Mouse (Mus musculus) midbrain, postnatal 0 days (tissue): ENCODE data around the gene Prdm16. TPM values are rescaled to one million over a fixed set of nuclear protein-coding genes. Genes with fewer than 3 reads are reported as not detected.
A peak's percentile ranks its signal among the peaks of the same experiment; 100 is the strongest.

Experiments used
- ATAC-seq: fragments of 200-750 bp; cut with Nextera tagmentation; 2 replicates; pipeline ENCODE4 v1.8.0; 2017; ENCODE audit warnings: moderate number of reproducible peaks, mild to moderate bottlenecking, moderate TSS enrichment, moderate library complexity; ENCODE audit not compliant: low FRiP score
- DNase-seq: peaks from one replicate; pipeline ENCODE4 v3.0.0-alpha.2; 2015; ENCODE audit warnings: low spot score
- H3K27ac ChIP-seq: fragments of 300-500 bp; sonication (generic); 2 replicates; pipeline ENCODE4 v1.5.1; 2014; ENCODE audit warnings: low read depth, mild to moderate bottlenecking, low read length, mixed read lengths
- H3K27me3 ChIP-seq: fragments of 300-500 bp; sonication (generic); 2 replicates; pipeline ENCODE4 v1.6.1; 2014; ENCODE audit warnings: low read length, control low read depth, mixed read lengths; ENCODE audit not compliant: insufficient read depth
- H3K36me3 ChIP-seq: fragments of 300-500 bp; sonication (generic); 2 replicates; pipeline ENCODE4 v1.6.1; 2014; ENCODE audit warnings: low read length, control low read depth, mixed read lengths; ENCODE audit not compliant: insufficient read depth
- H3K4me1 ChIP-seq: fragments of 300-500 bp; sonication (generic); 2 replicates; pipeline ENCODE4 v1.6.1; 2014; ENCODE audit warnings: mild to moderate bottlenecking, control low read depth, antibody characterized with exemption, low read length, mixed read lengths; ENCODE audit not compliant: insufficient read depth
- H3K4me2 ChIP-seq: fragments of 300-500 bp; sonication (generic); 2 replicates; pipeline ENCODE4 v1.6.1; 2014; ENCODE audit warnings: low read depth, mild to moderate bottlenecking, low read length, mixed read lengths; ENCODE audit not compliant: poor library complexity, severe bottlenecking
- H3K4me3 ChIP-seq: fragments of 300-500 bp; sonication (generic); 2 replicates; pipeline ENCODE4 v1.5.1; 2014; ENCODE audit warnings: low read depth, mild to moderate bottlenecking, low read length, moderate library complexity
- H3K9ac ChIP-seq: fragments of 300-500 bp; sonication (generic); replicated peaks from 2 replicates; pipeline ENCODE4 v1.6.1; 2014; ENCODE audit warnings: mild to moderate bottlenecking, low read length, moderate library complexity, mixed read lengths; ENCODE audit not compliant: poor library complexity, severe bottlenecking
- H3K9me3 ChIP-seq: fragments of 300-500 bp; sonication (generic); 2 replicates; pipeline ENCODE4 v1.6.1; 2016; ENCODE audit warnings: low read length, control low read depth
- CTCF ChIP-seq: IDR thresholded peaks from 2 replicates; pipeline ENCODE4 v1.5.1; 2016; ENCODE audit warnings: antibody characterized with exemption, mild to moderate bottlenecking
- WGBS: fragments of 180-500 bp; shearing (Covaris S2); extraction: QIAGEN DNeasy Blood & Tissue Kit; methylation state at CpG from one replicate; pipeline ENCODE4 v1.1.7; 2014; 5-methylcytosine and 5-hydroxymethylcytosine counted together
- polyA plus RNA-seq: library from polyadenylated mRNA; unstranded; fragments of >200 nt; fragmentation: Nextera tagmentation; extraction: Ambion mirVana; gene quantifications from 2 replicates; pipeline ENCODE4 v1.2.1, GENCODE M21; 2015
- total RNA-seq: library from RNA; depleted of rRNA; stranded (reverse); fragments of >200 nt; gene quantifications from 2 replicates; pipeline ENCODE4 v1.2.3, GENCODE M21; 2014

Prdm16 gene
- total and polyA plus RNA-seq, 2 experiments from 2014 or later = 9.3 to 10.7 TPM

DNA sequence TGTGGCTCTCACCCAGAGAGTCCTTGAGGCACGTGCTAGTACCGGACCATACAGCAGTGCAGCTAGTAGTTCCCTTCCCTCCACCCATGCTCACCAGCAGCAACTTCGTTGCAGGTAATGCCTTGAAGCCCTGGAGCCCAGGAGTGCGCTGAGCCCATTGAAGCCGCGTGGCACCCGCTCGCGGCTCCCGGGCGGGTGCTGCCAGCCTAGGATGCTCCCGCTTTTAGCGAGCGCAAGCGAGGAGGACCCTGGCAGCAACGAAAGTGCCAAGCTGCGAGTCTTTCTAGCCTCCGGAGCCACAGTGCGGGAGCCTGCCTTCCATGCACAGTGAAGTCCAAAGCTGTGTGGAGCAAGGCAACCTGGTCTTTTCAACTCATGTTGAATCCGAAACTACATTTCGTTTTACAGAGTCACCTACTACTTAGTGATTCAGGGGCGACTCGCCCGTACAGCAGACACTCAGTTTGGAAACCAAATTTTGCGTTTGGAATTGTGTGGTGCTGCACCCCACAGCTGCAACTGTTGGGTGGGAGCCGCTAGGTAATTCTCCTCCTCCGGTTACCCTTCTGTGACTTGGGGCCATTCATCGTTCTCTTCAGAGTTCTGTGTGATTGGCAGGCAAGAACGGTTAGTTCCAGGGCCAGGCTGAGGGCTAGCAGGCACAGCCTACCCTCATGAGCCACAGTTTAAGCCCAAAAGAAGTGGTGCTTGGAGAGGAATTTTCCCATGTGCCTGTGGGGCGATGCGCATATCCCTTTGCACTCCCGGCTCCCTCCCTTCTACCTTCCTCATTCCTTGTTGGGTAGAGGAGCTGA lies 4.8 kb upstream of the Prdm16 start:
- no peaks in the 10 kb centered on the region for H3K36me3 ChIP-seq
- H3K27ac ChIP-seq = no peak overlapping the region
- H3K27me3 ChIP-seq = peaks cover 59% of the 10 kb centered on the region
- H3K4me1 ChIP-seq = no peaks in the 10 kb centered on the region
- H3K9me3 ChIP-seq = 0 out of 2 replicates have a peak, but pooled peaks cover 2% of the 10 kb centered on the region
- no peak overlapping the region for H3K4me3 ChIP-seq
- WGBS = 3% methylated on average over 32 of the region's 32 CpGs
- no peak overlapping the region for H3K9ac ChIP-seq
- H3K4me2 ChIP-seq = no peak overlapping the region
- ATAC-seq = no peak
- no peak for DNase-seq
- TF ChIP-seq CTCF = no peak

DNA sequence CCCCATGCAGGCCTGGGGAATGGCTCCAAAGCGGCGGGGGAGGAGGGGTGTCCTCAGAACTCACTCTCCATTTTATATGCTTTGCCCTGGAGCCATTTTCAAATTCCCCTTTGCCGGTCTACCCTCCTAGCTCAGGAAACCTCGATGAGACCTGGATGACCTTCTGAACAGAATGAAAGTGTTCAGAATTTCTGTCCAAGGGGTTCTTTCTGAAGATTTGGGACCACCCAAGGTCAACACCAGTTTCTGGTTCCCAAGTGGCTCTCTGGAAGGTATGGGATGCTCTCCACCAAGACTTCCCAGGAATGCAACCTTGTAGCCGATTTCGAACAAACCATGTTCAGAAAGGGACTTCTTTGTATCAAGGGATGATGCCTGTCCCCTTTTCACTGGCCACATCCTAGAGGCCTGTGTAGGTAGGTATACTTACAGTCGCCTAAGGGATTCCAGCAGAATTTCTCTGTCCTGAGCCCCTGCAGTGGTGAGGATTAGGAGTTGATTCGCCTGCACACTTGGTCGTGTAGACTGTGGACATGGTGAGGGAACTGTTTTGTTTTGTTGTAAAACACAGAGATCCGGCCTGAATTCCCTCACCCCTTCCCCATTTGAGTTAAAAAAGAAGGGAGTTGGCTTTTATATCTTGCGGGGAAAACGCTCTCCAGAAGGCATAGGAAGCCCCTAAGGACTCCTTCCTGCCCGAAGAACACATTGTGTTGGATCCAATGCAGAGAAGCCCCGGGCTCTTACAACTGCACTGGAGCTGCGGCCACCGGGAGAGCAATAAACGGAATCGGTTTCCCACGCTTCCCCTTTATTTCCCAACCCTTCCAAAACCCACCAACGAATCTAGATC lies 4.0 kb upstream of the Prdm16 start:
- Histone ChIP-seq H3K4me3 (no peak overlapping the region), H3K4me2 (no peak overlapping the region), H3K9ac (no peak overlapping the region), H3K9me3 (0 out of 2 replicates have a peak, but pooled peaks cover 2% of the 10 kb centered on the region), H3K27me3 (peaks cover 67% of the 10 kb centered on the region), H3K27ac (no peak overlapping the region), H3K4me1 (no peaks in the 10 kb centered on the region), H3K36me3 (no peaks in the 10 kb centered on the region)
- DNase-seq (no peak), ATAC-seq (no peak)
- no peak for TF ChIP-seq CTCF
- WGBS = 7% methylated on average over 20 of the region's 20 CpGs

DNA sequence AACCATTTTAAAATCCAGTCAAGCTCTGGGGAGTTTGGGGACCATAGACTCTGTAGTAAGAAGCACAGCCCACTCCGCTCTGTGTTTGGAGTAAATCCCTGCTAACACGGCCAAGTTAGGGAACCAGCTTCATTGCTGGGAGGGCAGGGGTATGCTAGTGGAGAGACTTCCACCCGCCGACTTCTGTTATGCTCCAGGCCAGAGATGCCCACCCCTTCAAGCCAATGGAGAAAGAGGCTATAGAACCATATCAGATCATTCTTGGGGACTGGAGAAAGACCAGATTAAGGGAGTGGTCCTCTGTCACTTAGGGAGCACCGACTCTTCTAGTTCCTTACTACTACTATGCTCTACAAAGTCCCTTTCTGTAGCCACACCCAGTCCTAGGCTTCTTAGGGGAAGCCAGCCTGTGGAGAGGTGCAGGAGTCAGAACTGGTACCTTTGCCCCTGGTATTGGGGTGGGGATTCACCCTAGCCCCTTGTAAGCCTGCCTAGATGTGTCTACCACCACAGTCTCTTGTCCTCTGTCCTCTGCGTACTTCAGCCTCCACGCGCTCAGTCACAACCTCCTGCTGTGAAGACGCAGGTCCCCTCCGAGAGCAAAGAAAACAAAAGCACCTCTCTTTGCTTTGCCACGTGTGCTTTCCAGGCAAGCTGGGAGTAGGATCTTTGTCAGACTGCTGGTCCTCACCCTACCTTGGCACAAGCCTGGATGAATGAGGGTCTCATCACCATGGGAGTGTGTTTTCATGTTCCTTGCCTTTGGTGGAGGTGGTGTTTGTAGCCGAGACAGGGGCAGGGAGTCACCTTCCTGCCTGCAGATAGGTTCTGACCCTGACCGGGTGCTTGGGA lies 3.1 kb upstream of the Prdm16 start:
- no peak overlapping the region for H3K9ac ChIP-seq

DNA sequence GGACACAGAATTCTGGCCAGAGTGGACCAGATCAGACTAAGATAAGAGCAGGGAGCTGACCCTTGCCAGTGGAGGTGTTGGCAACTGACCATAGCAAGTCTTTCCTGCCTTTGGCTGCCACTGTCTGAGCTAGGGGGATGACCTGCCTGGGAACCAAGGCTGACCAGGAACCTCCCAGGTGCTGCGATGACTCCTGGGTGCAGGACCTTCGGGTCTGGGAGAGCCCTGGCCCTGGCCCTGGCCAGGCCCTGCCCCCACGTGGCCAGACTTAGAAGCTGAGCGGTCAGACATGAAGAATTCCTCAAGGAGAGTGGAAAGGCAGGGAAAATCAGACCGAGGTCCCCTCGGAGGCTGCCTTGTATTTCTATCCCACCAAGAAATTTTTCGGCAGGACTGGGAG lies 2.5 kb upstream of the Prdm16 start:
- Histone ChIP-seq H3K27me3 (peaks cover 78% of the 10 kb centered on the region), H3K4me1 (no peaks in the 10 kb centered on the region), H3K9ac (no peak overlapping the region), H3K9me3 (no peaks in the 10 kb centered on the region), H3K4me3 (no peak overlapping the region), H3K27ac (no peak overlapping the region), H3K4me2 (no peak overlapping the region), H3K36me3 (no peaks in the 10 kb centered on the region)
- DNase-seq = no peak
- ATAC-seq = no peak
- peak; percentile 47 for TF ChIP-seq CTCF
- WGBS = 3% methylated on average over 7 of the region's 7 CpGs

More for the DNA sequence above, 3.1 kb upstream of the Prdm16 start:
- Histone ChIP-seq H3K4me3 (no peak overlapping the region), H3K27me3 (peaks cover 72% of the 10 kb centered on the region), H3K36me3 (no peaks in the 10 kb centered on the region), H3K4me1 (no peaks in the 10 kb centered on the region), H3K9me3 (no peaks in the 10 kb centered on the region), H3K4me2 (no peak overlapping the region), H3K27ac (no peak overlapping the region)
- TF ChIP-seq CTCF = no peak
- WGBS = 11% methylated on average over 13 of the region's 13 CpGs
- ATAC-seq (no peak), DNase-seq (no peak)

DNA sequence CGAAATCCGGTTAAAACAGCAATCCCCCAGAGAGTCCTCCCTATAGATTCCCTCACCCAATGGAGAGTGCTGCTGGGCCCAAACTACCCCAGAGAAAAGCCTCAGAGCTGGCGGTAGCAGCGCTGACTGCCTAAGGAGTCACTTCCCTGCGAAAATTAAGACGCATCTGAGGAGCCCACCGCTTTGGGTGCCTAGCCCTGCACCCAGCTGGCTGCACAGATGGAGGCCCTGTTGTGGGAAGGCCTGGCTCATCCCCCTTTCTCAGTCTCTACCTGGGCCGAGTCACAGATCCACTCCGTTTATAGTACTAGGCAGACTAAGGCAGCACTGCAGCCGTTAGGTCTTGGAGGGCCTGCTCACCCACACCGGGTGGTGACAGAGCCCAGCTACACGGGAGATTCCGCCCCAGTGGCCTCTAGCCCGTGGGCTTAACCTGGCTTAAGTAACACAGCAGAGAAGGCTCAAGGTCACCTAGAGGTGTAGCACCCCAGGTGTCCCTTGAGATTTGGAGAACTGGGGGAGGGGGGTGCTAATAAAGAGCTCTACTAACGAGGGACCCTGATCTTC lies 1.7 kb upstream of the Prdm16 start:
- no peaks in the 10 kb centered on the region for H3K4me1 ChIP-seq
- no peak for ATAC-seq

More for the DNA sequence above, 1.7 kb upstream of the Prdm16 start:
- H3K4me2 ChIP-seq = 0 out of 2 replicates have a peak overlapping the region, but pooled peaks have one; percentile 5
- no peak for DNase-seq
- no peak overlapping the region for H3K27ac ChIP-seq
- TF ChIP-seq CTCF = no peak
- no peaks in the 10 kb centered on the region for H3K36me3 ChIP-seq
- H3K9ac ChIP-seq = no peak overlapping the region
- WGBS = 14% methylated on average over 15 of the region's 15 CpGs
- H3K27me3 ChIP-seq = peaks cover 79% of the 10 kb centered on the region
- H3K4me3 ChIP-seq = 0 out of 2 replicates have a peak overlapping the region, but pooled peaks have one; percentile 39
- no peaks in the 10 kb centered on the region for H3K9me3 ChIP-seq
